Mouse (Mus musculus) layer of hippocampus, adult 9-10 months (tissue): ENCODE results near the gene Gm4922.
A peak's percentile ranks its signal among the peaks of the same experiment; 100 is the strongest.

Experiments
- DNase-seq: peaks from one replicate; pipeline ENCODE4 v3.0.0; 2022; ENCODE audit warnings: low spot score

Gene Gm4922

DNA sequence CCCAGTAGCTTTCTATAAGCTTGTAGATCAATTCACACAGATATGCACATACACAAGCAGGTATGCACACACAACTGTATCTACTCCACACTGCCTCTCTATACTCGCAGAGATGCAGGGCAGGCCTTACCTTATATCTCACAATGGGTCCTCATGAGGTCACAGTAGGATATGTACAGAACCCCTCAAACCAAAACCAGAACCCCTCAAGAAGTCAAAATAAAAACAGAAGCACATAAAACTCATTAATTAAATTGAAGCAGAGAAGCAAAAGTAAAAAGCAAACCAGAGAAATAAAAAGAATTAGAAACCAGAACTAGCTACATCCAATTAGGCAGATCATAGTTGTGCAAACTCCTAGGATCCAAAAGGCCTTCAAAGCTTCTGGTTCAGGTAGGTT is at the start of gene Gm4922:
Gm4922 (minus strand) TSS at position 101 of the 400 bp plus-strand sequence.
- no peak for DNase-seq

DNA sequence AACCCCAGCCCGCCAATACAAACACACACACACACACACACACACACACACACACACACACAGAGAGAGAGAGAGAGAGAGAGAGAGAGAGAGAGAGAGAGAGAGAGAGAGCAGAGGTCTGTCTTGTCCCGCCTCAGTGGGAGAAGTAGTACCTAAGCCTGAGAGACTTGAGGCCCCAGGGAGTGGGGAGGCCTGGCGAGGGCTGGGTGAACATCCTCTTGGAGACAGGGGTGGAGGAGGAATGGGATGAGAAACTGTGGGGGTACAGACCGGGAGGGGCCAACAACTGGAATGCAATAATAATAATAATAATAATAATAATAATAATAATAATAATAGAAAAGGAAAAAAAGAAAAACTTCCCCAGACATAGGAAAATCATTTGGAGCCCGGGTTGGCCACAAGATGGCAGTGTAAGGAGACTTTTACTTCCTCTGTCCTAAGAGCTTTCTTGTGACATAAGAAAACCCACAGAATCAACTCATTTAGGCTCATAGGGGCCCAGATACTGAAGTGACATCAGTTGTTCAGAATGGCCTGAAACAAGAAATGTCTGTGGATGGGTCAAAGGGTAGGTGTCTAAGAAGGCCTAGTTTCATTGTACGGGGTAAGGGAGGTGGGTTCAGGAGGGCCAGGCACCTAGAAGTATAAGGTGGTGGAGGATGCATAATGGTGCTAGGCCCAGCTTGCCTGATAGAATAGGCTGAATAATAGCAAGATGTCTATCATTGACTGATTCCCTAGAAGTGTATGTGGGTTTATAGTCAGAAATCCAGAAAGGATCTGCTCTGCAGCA is 49.3 kb upstream of the Gm4922 start:
- DNase-seq, result no peak

GRCm38 (mm10) chr10:18834389-18834788 is 47.8 kb upstream of the Gm4922 start:
- no peak for DNase-seq

DNA sequence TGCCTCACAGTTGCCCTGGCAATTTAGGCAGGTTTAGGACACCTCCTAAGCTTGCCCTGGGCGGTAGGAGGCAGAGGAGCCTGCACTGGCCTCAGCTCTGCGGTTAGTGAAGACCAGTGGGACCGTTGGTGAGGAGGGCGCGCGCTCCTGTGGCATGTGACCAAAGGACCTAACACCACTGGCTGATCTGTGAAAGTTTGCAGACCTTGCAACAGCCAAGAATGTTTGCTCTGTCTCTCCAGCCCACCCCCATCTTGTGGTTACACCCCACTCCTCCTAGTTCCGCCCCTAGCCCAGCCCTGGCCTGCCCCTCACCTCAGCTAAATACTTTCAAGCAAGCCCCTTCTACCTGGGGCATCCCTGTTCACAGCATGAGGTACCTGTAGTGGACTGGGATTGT is 45.2 kb upstream of the Gm4922 start:
- no peak for DNase-seq

DNA sequence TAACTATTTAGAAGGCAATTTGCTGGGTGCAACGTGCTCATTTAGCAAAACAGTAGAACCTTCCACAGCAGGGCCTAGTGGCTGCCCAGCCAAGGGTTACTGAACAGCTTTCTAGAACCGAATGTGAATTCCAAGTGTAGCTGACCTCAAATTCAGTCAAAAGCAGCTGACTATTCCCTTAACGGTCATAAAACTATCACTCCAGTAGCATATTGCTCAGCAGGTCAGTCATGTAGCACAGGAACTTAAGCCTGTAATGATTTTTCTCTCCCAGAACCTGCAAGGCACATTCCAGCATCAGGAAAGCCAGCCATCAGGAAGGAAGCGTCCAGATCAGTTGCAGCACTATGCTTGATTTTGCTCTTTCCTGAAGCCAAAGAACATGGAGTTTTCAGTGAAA is 43.8 kb upstream of the Gm4922 start:
- DNase-seq, result no peak

- DNase-seq, result no peak
These were observed 41.3 kb upstream of the Gm4922 start for GRCm38 (mm10) chr10:18827936-18828335.

GRCm38 (mm10) chr10:18826107-18826506 is 39.5 kb upstream of the Gm4922 start:
- no peak for DNase-seq

DNA sequence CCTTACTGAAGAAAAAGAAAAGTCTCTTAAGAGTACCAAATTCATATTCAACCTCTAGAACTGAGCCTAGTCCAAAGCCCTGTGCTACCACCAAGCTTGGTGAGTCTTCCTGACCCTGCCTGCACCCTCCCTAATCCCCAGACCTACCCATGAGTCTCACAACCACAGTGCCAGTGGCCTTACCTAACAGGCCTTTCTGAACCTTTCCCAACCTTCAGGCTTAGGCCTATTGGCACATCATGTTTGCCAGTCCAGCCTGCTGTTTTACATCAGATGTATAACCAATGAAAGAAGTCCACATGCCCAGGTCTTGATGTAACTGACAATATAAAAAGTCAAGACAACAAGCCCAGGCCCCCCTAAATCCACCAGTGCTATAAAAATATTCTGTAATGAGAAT is 38.5 kb upstream of the Gm4922 start:
- no peak for DNase-seq

GRCm38 (mm10) chr10:18816560-18816959 is 30.0 kb upstream of the Gm4922 start:
- no peak for DNase-seq

DNA sequence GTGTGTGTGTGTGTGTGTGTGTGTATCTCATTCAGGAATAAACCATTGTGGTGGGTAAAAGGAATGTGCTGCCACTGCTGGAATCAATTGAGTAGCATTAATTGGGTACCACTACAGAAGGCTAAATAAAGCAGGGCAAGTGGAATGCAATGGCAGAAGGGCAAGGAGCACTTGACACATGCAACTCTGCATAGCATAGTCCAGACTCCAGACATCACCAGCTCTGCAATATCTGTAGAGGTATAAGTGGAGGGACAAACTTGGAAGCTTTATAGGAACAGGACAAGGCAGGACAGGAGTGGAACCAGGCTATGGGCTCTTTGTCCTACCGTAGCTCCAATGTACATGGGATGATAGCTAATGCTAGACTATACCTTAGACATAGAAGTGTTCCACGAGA is 25.2 kb upstream of the Gm4922 start:
- DNase-seq, result no peak

DNA sequence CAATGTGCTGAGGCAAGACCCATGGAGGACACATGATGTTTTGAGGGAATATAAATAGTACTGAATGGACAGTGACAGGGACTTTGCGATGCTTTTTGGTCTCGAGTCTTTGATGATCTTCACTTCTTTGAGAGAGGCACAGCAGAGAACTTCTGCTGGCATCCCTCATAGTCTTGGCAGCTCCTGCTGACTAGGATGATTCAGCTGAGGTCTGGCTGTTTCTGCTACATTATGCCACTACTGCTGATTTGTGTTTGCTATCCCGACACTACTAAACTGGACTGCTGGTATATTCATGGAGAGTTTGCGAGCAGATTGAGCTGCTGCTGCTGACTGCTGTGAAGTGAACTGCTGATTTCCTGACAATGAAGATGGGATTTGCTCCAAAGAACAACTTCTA is 3.5 kb upstream of the Gm4922 start:
- no peak for DNase-seq

- DNase-seq, result no peak
These were observed 2.0 kb upstream of the Gm4922 start for GRCm38 (mm10) chr10:18788601-18789000.

GRCm38 (mm10) chr10:18777546-18777945 is 9.0 kb downstream of the Gm4922 start:
- no peak for DNase-seq

- no peak for DNase-seq
These were observed 13.9 kb downstream of the Gm4922 start for GRCm38 (mm10) chr10:18772537-18773179.

- DNase-seq, result no peak
These were observed 16.7 kb downstream of the Gm4922 start for GRCm38 (mm10) chr10:18769909-18770308.

DNA sequence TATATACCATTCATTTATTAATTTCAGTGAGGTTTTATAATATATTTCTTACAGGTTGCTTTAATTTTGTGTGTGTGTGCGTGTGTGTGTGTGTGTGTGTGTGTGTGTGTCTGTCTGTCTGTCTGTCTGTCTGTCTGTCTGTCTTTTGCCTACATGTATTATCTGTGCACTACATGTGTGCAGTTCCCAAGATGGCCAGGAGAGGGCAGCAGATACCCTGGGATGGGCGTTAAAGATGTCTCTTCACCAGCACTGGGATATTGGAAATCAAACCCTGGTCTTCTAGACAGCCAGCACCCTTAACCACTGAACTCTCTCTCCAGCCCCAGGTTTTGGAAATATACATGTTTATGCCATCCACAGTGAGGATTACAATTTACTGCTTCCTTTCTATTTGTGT is 26.4 kb downstream of the Gm4922 start:
- no peak for DNase-seq

GRCm38 (mm10) chr10:18750057-18750456 is 36.5 kb downstream of the Gm4922 start:
- DNase-seq, result no peak

DNA sequence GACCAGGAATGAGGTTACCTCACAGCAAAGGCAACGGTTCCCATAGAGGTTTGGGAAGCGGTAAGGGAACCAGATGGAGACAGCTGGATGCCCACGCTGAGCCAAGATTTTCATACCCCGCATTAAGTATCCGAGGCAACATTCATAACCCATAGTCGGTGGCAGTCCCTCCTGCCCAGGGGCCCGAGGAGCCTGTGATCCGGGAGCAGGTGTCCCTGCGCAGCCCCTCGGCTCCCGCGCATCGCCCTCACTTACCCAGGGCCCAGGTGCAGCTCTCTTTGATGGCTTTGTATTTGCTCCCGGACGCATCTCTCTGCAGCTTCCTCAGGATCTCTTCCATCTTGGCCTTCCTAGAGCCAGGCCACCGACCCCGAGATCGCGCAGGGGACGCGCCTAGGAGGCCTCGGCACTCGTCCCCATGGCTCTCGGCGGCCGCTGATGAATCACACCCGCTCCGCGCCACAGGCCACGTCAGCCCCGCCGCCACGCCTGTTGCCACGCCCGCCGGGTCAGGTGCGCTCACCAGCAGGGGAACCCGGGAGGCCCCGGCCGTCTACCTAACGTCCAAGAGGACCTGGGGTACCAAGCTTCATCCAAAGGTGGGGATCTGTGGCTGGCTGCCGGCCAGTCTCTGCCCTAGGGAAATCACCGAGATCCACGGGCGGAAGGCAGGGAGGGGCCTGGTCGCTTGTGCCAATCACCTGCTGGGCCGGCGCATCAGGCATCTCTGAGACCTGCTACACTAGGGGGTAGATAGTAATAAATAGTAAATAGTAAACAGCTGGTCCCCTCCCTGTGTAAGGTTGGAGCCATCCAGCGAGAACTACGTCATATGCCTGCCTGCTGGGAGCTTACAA is 43.1 kb downstream of the Gm4922 start, which contains the start of gene Arfgef3:
Arfgef3 (minus strand) TSS at position 664 of the 857 bp plus-strand sequence.
- peak; percentile 40 for DNase-seq

GRCm38 (mm10) chr10:18742086-18742485 is 44.5 kb downstream of the Gm4922 start:
- no peak for DNase-seq

DNA sequence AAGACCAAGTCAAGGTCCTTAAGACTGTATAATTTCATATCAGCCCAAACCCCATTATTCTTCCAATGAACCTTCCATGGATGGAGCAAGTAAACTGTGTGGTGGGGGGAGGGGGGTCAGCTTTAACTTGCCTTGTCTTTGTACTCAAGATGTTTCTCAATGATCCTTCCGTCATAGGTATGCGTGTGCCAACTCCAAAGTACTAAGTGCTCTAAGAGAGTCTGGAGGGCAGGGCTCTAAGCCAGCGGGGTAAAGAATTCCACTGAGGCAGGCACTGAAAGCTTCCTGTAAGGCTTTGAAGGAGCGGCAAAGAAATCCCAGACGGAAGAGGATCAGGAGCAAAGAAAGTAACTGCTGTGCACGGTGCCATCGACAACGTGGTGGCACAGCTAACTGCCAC is 45.6 kb downstream of the Gm4922 start:
- DNase-seq, result no peak
